Mouse (Mus musculus) lung, embryonic 16.5 days (tissue): Measurements from ENCODE around the gene Myd88. TPM values are rescaled to one million over a fixed set of nuclear protein-coding genes. Genes with fewer than 3 reads are reported as not detected.

Source experiments
- ATAC-seq: fragments of 200-750 bp; cut with Nextera tagmentation; 2 replicates; pipeline ENCODE4 v1.8.0; 2017; ENCODE audit warnings: low read depth, mild to moderate bottlenecking, moderate library complexity
- H3K27ac ChIP-seq: fragments of 300-500 bp; sonication (generic); 2 replicates; pipeline ENCODE4 v1.5.1; 2014; ENCODE audit warnings: mild to moderate bottlenecking, control low read depth, low read length
- H3K27me3 ChIP-seq: fragments of 300-500 bp; sonication (generic); 2 replicates; pipeline ENCODE4 v1.6.1; 2014; ENCODE audit warnings: low read depth, low read length, mixed read lengths; ENCODE audit not compliant: control insufficient read depth, insufficient read depth
- H3K36me3 ChIP-seq: fragments of 300-500 bp; sonication (generic); 2 replicates; pipeline ENCODE4 v1.6.1; 2014; ENCODE audit warnings: low read length; ENCODE audit not compliant: control insufficient read depth, insufficient read depth
- H3K4me1 ChIP-seq: fragments of 300-500 bp; sonication (generic); replicated peaks from 2 replicates; pipeline ENCODE4 v1.6.1; 2014; ENCODE audit warnings: low read length, mixed read lengths; ENCODE audit not compliant: control insufficient read depth, insufficient read depth
- H3K4me2 ChIP-seq: fragments of 300-500 bp; sonication (generic); 2 replicates; pipeline ENCODE4 v1.6.1; 2014; ENCODE audit warnings: low read depth, low read length, control low read depth
- H3K4me3 ChIP-seq: fragments of 300-500 bp; sonication (generic); 2 replicates; pipeline ENCODE4 v1.5.1; 2014; ENCODE audit warnings: mild to moderate bottlenecking, low read length, control low read depth
- H3K9ac ChIP-seq: fragments of 300-500 bp; sonication (generic); 2 replicates; pipeline ENCODE4 v1.6.1; 2014; ENCODE audit warnings: low read length, control low read depth
- H3K9me3 ChIP-seq: fragments of 300-500 bp; sonication (generic); 2 replicates; pipeline ENCODE4 v1.6.1; 2016; ENCODE audit warnings: low read length; ENCODE audit not compliant: control insufficient read depth
- WGBS: fragments of 180-500 bp; shearing (Covaris S2); extraction: QIAGEN DNeasy Blood & Tissue Kit; methylation state at CpG from one replicate; pipeline ENCODE4 v1.1.7; 2014; 5-methylcytosine and 5-hydroxymethylcytosine counted together
- polyA plus RNA-seq: library from polyadenylated mRNA; unstranded; fragments of >200 nt; fragmentation: Nextera tagmentation; extraction: Ambion mirVana; gene quantifications from 2 replicates; pipeline ENCODE4 v1.2.1, GENCODE M21; 2015

The Myd88 gene
- polyA plus RNA-seq, 1 experiment from 2014 or later = 36.5 TPM

- no peaks in the 10 kb centered on the region for H3K36me3 ChIP-seq
- peaks cover 13% of the 10 kb centered on the region for H3K4me1 ChIP-seq
- peak overlapping the region; percentile 95 for H3K27ac ChIP-seq
- WGBS = under 1% methylated on average over 53 of the region's 59 CpGs
- no peaks in the 10 kb centered on the region for H3K9me3 ChIP-seq
- ATAC-seq = no peak; the same call in 1 of the 2 replicates
- no peaks in the 10 kb centered on the region for H3K27me3 ChIP-seq
- peak overlapping the region; percentile 88 for H3K9ac ChIP-seq
- H3K4me2 ChIP-seq = peak overlapping the region; percentile 94
- H3K4me3 ChIP-seq = peak overlapping the region; percentile 91
These were observed 19.6 kb downstream of the Myd88 start for GRCm38 (mm10) chr9:119321392-119322229.

DNA sequence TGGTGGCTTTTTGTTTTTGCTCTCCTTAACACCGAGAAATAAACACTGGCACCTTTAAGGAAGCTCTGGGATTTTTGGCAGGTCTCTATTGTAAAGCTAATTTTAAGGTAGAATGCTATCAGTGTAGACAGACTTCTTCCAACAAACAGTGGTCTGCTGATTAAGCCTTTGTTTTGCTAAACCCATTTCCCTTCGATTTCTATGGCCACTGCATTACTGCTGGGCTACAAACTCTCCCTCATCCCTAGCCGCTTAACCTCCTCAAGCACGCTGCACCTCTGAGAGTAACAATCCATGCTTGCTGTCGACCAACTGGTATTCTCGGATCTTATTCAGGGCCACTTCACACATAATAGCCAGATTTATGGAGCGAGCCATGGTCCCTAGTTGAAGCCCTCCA, 20.3 kb downstream of the Myd88 start:
- Histone ChIP-seq H3K27ac (no peak overlapping the region), H3K27me3 (no peaks in the 10 kb centered on the region)

GRCm38 (mm10) chr9:119320446-119320845, 20.8 kb downstream of the Myd88 start:
- H3K4me3 ChIP-seq = peak overlapping the region; percentile 91
- WGBS = 82% methylated on average over 7 of the region's 7 CpGs
- ATAC-seq = no peak
- peak overlapping the region; percentile 94 for H3K4me2 ChIP-seq
- no peaks in the 10 kb centered on the region for H3K36me3 ChIP-seq
- no peak overlapping the region for H3K27ac ChIP-seq
- no peaks in the 10 kb centered on the region for H3K27me3 ChIP-seq
- H3K4me1 ChIP-seq = peaks cover 13% of the 10 kb centered on the region
- H3K9ac ChIP-seq = no peak overlapping the region
- H3K9me3 ChIP-seq = no peaks in the 10 kb centered on the region

More for the DNA sequence above, 20.3 kb downstream of the Myd88 start:
- peak overlapping the region; percentile 88 for H3K9ac ChIP-seq
- H3K9me3 ChIP-seq = no peaks in the 10 kb centered on the region
- no peaks in the 10 kb centered on the region for H3K36me3 ChIP-seq
- peak overlapping the region; percentile 94 for H3K4me2 ChIP-seq
- 9% methylated on average over 7 of the region's 7 CpGs for WGBS
- peak overlapping the region; percentile 91 for H3K4me3 ChIP-seq
- peaks cover 13% of the 10 kb centered on the region for H3K4me1 ChIP-seq
- ATAC-seq = no peak

GRCm38 (mm10) chr9:119318891-119319290, 22.3 kb downstream of the Myd88 start:
- no peak overlapping the region for H3K27ac ChIP-seq
- H3K9ac ChIP-seq = no peak overlapping the region
- no peak overlapping the region for H3K4me3 ChIP-seq
- H3K9me3 ChIP-seq = no peaks in the 10 kb centered on the region
- H3K27me3 ChIP-seq = no peaks in the 10 kb centered on the region
- H3K36me3 ChIP-seq = no peaks in the 10 kb centered on the region
- H3K4me1 ChIP-seq = peaks cover 13% of the 10 kb centered on the region
- 78% methylated on average over 1 of the region's 1 CpGs for WGBS
- H3K4me2 ChIP-seq = no peak overlapping the region
- no peak for ATAC-seq

DNA sequence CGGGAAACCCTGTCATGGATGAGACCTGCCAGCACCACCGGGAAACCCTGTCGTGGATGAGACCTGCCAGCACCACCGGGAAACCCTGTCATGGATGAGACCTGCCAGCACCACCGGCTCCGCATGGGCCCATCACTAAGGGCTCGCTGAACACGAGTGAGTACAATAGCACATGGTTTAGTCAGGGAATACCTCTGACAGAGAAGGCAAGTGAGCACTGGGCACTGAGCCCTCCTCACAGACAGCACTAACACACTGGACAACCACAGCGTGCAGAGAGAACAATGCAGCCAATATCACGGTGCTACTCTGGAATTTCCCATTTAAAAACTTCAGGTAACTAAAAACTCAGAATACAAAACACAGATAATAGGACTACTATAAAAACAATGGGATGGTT, 28.1 kb downstream of the Myd88 start:
- H3K27ac ChIP-seq = no peak overlapping the region
- H3K9ac ChIP-seq = no peak overlapping the region
- no peaks in the 10 kb centered on the region for H3K9me3 ChIP-seq
- H3K4me3 ChIP-seq = no peak overlapping the region
- no peaks in the 10 kb centered on the region for H3K36me3 ChIP-seq
- no peak for ATAC-seq
- no peak overlapping the region for H3K4me2 ChIP-seq
- no peaks in the 10 kb centered on the region; the same call in 1 of the 2 replicates for H3K4me1 ChIP-seq
- H3K27me3 ChIP-seq = no peaks in the 10 kb centered on the region
- 90% methylated on average over 10 of the region's 10 CpGs for WGBS

DNA sequence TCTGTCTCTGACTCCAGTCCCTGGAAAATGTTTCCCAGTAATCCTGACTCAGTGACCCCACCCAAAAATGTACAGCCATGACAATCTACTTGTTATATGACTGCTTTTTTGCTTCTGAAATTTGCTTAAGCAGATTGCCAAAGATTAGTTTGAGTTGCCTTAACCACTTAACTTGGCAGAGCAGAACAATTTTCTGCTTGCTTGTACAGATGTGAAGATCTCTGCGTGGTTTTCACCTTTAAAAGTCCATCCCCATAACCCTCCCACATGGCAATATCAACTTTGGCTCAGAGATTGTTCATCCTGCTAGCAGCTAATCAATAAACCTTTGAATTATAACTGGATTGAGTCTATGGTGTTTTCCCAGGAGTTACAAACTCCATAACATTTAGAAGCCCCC, 32.1 kb downstream of the Myd88 start:
- WGBS = 82% methylated on average over 1 of the region's 1 CpGs
- no peaks in the 10 kb centered on the region for H3K9me3 ChIP-seq
- peaks cover 3% of the 10 kb centered on the region; the same call in 1 of the 2 replicates for H3K4me1 ChIP-seq
- ATAC-seq = no peak
- H3K4me2 ChIP-seq = no peak overlapping the region
- no peak overlapping the region for H3K27ac ChIP-seq
- H3K27me3 ChIP-seq = no peaks in the 10 kb centered on the region
- no peak overlapping the region for H3K9ac ChIP-seq
- no peaks in the 10 kb centered on the region for H3K36me3 ChIP-seq
- no peak overlapping the region for H3K4me3 ChIP-seq

GRCm38 (mm10) chr9:119305863-119306262, 35.3 kb downstream of the Myd88 start:
- peaks cover 3% of the 10 kb centered on the region for H3K36me3 ChIP-seq
- H3K9me3 ChIP-seq = no peaks in the 10 kb centered on the region
- H3K4me3 ChIP-seq = no peak overlapping the region
- 87% methylated on average over 7 of the region's 7 CpGs for WGBS
- no peak overlapping the region for H3K9ac ChIP-seq
- no peak overlapping the region for H3K27ac ChIP-seq
- H3K4me1 ChIP-seq = 0 out of 2 replicates have a peak, but pooled peaks cover 3% of the 10 kb centered on the region
- no peak overlapping the region for H3K4me2 ChIP-seq
- no peaks in the 10 kb centered on the region for H3K27me3 ChIP-seq
- no peak for ATAC-seq

- 71% methylated on average over 3 of the region's 3 CpGs for WGBS
- Histone ChIP-seq H3K4me3 (no peak overlapping the region), H3K9me3 (no peaks in the 10 kb centered on the region), H3K4me2 (no peak overlapping the region), H3K9ac (no peak overlapping the region), H3K27ac (no peak overlapping the region), H3K4me1 (no peaks in the 10 kb centered on the region), H3K36me3 (peaks cover 6% of the 10 kb centered on the region), H3K27me3 (no peaks in the 10 kb centered on the region)
- no peak for ATAC-seq
These were observed 42.6 kb downstream of the Myd88 start for GRCm38 (mm10) chr9:119298563-119298962.

DNA sequence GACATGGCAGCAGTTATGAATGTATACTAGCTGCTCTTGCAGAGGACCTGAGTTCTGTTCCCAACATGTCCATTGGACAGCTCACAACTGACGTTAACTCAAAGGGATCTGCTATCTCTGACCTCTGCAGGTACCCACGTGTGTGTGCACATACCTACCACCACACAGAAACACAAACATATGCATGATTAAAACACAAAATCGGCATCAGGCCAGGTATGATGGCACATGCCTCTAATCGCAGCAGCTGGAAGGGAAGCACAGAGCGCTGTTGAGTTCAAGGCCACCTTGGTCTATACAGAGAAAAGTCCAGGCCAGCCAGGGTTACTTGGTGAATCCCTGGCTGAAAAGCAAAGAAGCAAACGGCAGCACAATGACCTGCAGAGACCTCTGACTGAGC, 43.5 kb downstream of the Myd88 start:
- ATAC-seq = no peak
- Histone ChIP-seq H3K4me3 (no peak overlapping the region), H3K4me2 (no peak overlapping the region), H3K9me3 (no peaks in the 10 kb centered on the region), H3K27ac (no peak overlapping the region), H3K27me3 (no peaks in the 10 kb centered on the region), H3K9ac (no peak overlapping the region), H3K36me3 (peaks cover 6% of the 10 kb centered on the region), H3K4me1 (no peaks in the 10 kb centered on the region)
- WGBS = 78% methylated on average over 6 of the region's 6 CpGs
